Mouse (Mus musculus): Measurements from ENCODE around the gene Arhgap32.

- no peak for TF ChIP-seq CTCF (IDR thresholded peaks at IDR 0.05; ENCODE audit: insufficient read depth, low read depth, low read length)
- TF ChIP-seq POLR2A (IDR thresholded peaks at IDR 0.05; ENCODE audit: insufficient read depth, low read depth, low read length): no peak
These were observed 198.1 kb downstream of the Arhgap32 start for GRCm38 (mm10) chr9:32314071-32314470.
